Mouse (Mus musculus): ENCODE results near the gene Srgap3.

DNA sequence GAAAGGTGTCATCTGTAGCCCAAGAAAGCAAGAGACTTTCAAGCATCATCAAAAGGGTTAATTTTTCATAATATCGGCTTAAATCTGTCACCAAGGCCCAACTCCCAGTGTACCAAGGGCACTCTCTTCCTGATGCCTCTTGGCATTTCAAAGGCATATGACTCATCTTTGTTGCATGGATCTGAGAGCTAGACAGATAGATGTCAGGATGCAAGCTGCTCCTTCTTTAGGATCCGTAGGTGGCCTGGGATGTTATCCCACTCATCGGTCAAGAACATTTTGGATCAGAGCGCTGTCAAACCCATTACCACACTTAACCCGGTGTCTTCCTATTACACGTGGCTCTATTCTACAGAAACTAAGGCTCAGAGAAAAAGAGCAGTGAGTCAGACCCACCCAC lies 192.1 kb downstream of the Srgap3 start:
- TF ChIP-seq CTCF (IDR thresholded peaks at IDR 0.05; ENCODE audit: extremely low read depth, insufficient read depth, low read length) (no peak), POLR2A (IDR thresholded peaks at IDR 0.05; ENCODE audit: extremely low read depth, insufficient read depth, low read length) (no peak)
